Mouse (Mus musculus) heart, postnatal 25 days (tissue): ENCODE measurements around the gene Phf20. TPM values are rescaled to one million over a fixed set of nuclear protein-coding genes. Genes with fewer than 3 reads are reported as not detected.

Source experiments
- DNase-seq: peaks from one replicate; pipeline ENCODE4 v3.0.0; 2022; ENCODE audit warnings: low spot score
- intact Hi-C: fragments of 180-260 bp; cut with DNase I; formaldehyde crosslinking; loops from one replicate; pipeline ENCODE4 v1.15.1; 2025
- microRNA-seq: library from miRNA; unstranded; fragments of <30 nt; microRNA quantifications from one replicate; pipeline ENCODE4 v1.2.0, GENCODE M21; 2022
- total RNA-seq, 2 experiments: library from RNA; stranded (reverse); gene quantifications; 2 replicates each; pipeline ENCODE4 v1.2.3; 2021

Gene Phf20
- total RNA-seq, 2 experiments from 2014 or later, result 14.9 to 15.2 TPM

GRCm38 (mm10) chr2:156352413-156353165 is 156.3 kb downstream of the Phf20 start:
- intact Hi-C loops, result no loop called here
- no peak for DNase-seq

DNA sequence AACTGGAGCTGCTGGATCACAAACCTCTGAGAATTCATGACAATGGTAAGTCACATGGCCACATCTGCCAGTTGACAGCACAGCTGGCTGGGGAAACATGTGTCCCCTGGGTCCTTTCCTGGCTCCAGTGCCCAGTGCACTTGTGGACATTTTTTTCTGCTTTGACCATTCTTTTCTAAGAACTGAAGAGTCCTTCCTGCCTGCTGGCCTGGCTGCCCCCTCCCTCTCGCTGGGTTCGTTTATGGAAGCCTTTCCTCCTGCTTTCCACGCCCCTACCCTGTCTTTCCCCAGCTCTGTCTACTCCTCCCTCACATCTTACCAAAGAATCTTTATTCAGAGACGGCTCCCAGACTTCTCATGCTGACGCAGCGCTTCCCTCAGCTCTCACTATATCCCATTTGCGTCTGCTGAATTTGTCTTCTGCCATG is 157.0 kb downstream of the Phf20 start:
- DNase-seq, result peak; percentile 32
- intact Hi-C loops, result no loop called here

- no peak for DNase-seq
- intact Hi-C loops, result no loop called here
These were observed 159.8 kb downstream of the Phf20 start for GRCm38 (mm10) chr2:156356031-156356430.

Small RNA genes lying within 50 kb of the gene (microRNA-seq; reads per million reads assigned to microRNA genes)
- not detected for gene Gm22759

Other genes with a start within 250 kb of the Phf20 start
- 1 to 10 TPM; 4.9 to 5.7 TPM for gene Cep250, start 240.0 kb upstream of the Phf20 start, total RNA-seq
- under 1 TPM; 0.10 to 0.61 TPM for gene 6430550D23Rik, start 188.5 kb upstream of the Phf20 start, total RNA-seq
- gene Ergic3, start 188.4 kb upstream of the Phf20 start, total RNA-seq, result 10 to 100 TPM; 59.4 to 62.7 TPM
- gene Fer1l4, start 143.5 kb upstream of the Phf20 start, total RNA-seq, result not detected
- 1 to 10 TPM in 1 of 2 experiments, under 1 TPM in 1; 0.75 to 1.4 TPM for gene Spag4, start 131.3 kb upstream of the Phf20 start, total RNA-seq
- gene Cpne1, start 84.5 kb upstream of the Phf20 start, total RNA-seq, result 10 to 100 TPM; 15.6 to 18.4 TPM
- gene Rbm12, start 84.5 kb upstream of the Phf20 start, total RNA-seq, result 10 to 100 TPM; 13.2 to 14.2 TPM
- 10 to 100 TPM; 10.3 to 12.9 TPM for gene Gm28036, start 69.4 kb upstream of the Phf20 start, total RNA-seq
- 100 to 1,000 TPM; 324 to 347 TPM for gene Romo1, start 52.4 kb upstream of the Phf20 start, total RNA-seq
- 10 to 100 TPM; 81.0 to 81.3 TPM for gene Nfs1, start 52.3 kb upstream of the Phf20 start, total RNA-seq
- 100 to 1,000 TPM; 140 to 164 TPM for gene Rbm39, start 16.2 kb upstream of the Phf20 start, total RNA-seq
- 1 to 10 TPM in 1 of 2 experiments, under 1 TPM in 1; 0.65 to 1.2 TPM for gene Cnbd2, start 115.8 kb downstream of the Phf20 start, total RNA-seq
- 10 to 100 TPM; 76.8 to 80.7 TPM for gene Scand1, start 116.2 kb downstream of the Phf20 start, total RNA-seq
- 1 to 10 TPM; 7.0 to 7.3 TPM for gene Epb41l1, start 224.4 kb downstream of the Phf20 start, total RNA-seq